Mouse (Mus musculus): Measurements from ENCODE around the gene Ncoa7. TPM values are rescaled to one million over a fixed set of nuclear protein-coding genes. Genes with fewer than 3 reads are reported as not detected.

The Ncoa7 gene
- polyA plus RNA-seq, 1 experiment: 3.7 TPM

GRCm38 (mm10) chr10:30683449-30683848 lies 119.7 kb downstream of the Ncoa7 start:
- TF ChIP-seq CTCF (IDR thresholded peaks at IDR 0.05; ENCODE audit: extremely low read depth, insufficient read depth, insufficient read length, insufficient replicate concordance) (no peak), POLR2A (IDR thresholded peaks at IDR 0.05; ENCODE audit: low read depth, low read length) (no peak)
- 98% methylated on average over 4 of the region's 4 CpGs for WGBS
- Histone ChIP-seq H3K27me3 (ENCODE audit: control insufficient read depth, insufficient read depth, low read length) (no peaks in the 10 kb centered on the region), H3K27ac (ENCODE audit: insufficient read depth, low read length) (no peak overlapping the region), H3K4me3 (ENCODE audit: extremely low read depth, insufficient read depth, insufficient read length) (no peak overlapping the region), H3K4me1 (ENCODE audit: control insufficient read depth, insufficient read depth, insufficient read length) (no peaks in the 10 kb centered on the region), H3K36me3 (ENCODE audit: control insufficient read depth, insufficient read depth, low read length) (no peaks in the 10 kb centered on the region)
- no peak for DNase-seq (ENCODE audit: low read depth in 1 of 2, low spot score in 2 of 2)

- Histone ChIP-seq H3K4me1 (ENCODE audit: control insufficient read depth, insufficient read depth, insufficient read length) (no peaks in the 10 kb centered on the region), H3K27me3 (ENCODE audit: control insufficient read depth, insufficient read depth, low read length) (no peaks in the 10 kb centered on the region), H3K36me3 (ENCODE audit: control insufficient read depth, insufficient read depth, low read length) (no peaks in the 10 kb centered on the region), H3K4me3 (ENCODE audit: extremely low read depth, insufficient read depth, insufficient read length) (no peak overlapping the region), H3K27ac (ENCODE audit: insufficient read depth, low read length) (no peak overlapping the region)
- WGBS: 96% methylated on average over 2 of the region's 2 CpGs
- TF ChIP-seq CTCF (IDR thresholded peaks at IDR 0.05; ENCODE audit: extremely low read depth, insufficient read depth, insufficient read length, insufficient replicate concordance) (no peak), POLR2A (IDR thresholded peaks at IDR 0.05; ENCODE audit: low read depth, low read length) (no peak)
- no peak for DNase-seq (ENCODE audit: low read depth in 1 of 2, low spot score in 2 of 2)
These were observed 123.4 kb downstream of the Ncoa7 start for GRCm38 (mm10) chr10:30679756-30680155.

GRCm38 (mm10) chr10:30678051-30678450 lies 125.1 kb downstream of the Ncoa7 start:
- Histone ChIP-seq H3K27ac (ENCODE audit: insufficient read depth, low read length) (no peak overlapping the region), H3K4me1 (ENCODE audit: control insufficient read depth, insufficient read depth, insufficient read length) (no peaks in the 10 kb centered on the region), H3K4me3 (ENCODE audit: extremely low read depth, insufficient read depth, insufficient read length) (no peak overlapping the region), H3K36me3 (ENCODE audit: control insufficient read depth, insufficient read depth, low read length) (no peaks in the 10 kb centered on the region), H3K27me3 (ENCODE audit: control insufficient read depth, insufficient read depth, low read length) (no peaks in the 10 kb centered on the region)
- TF ChIP-seq CTCF (IDR thresholded peaks at IDR 0.05; ENCODE audit: extremely low read depth, insufficient read depth, insufficient read length, insufficient replicate concordance): no peak
- no peak for TF ChIP-seq POLR2A (IDR thresholded peaks at IDR 0.05; ENCODE audit: low read depth, low read length)
- no peak for DNase-seq (ENCODE audit: low read depth in 1 of 2, low spot score in 2 of 2)
- WGBS: 66% methylated on average over 2 of the region's 2 CpGs

- H3K27me3 ChIP-seq (ENCODE audit: control insufficient read depth, insufficient read depth, low read length): no peaks in the 10 kb centered on the region
- H3K4me3 ChIP-seq (ENCODE audit: extremely low read depth, insufficient read depth, insufficient read length): no peak overlapping the region
- DNase-seq (ENCODE audit: low read depth in 1 of 2, low spot score in 2 of 2): no peak
- no peaks in the 10 kb centered on the region for H3K36me3 ChIP-seq (ENCODE audit: control insufficient read depth, insufficient read depth, low read length)
- 59% methylated on average over 3 of the region's 3 CpGs for WGBS
- no peak for TF ChIP-seq CTCF (IDR thresholded peaks at IDR 0.05; ENCODE audit: extremely low read depth, insufficient read depth, insufficient read length, insufficient replicate concordance)
- no peak for TF ChIP-seq POLR2A (IDR thresholded peaks at IDR 0.05; ENCODE audit: low read depth, low read length)
- no peaks in the 10 kb centered on the region for H3K4me1 ChIP-seq (ENCODE audit: control insufficient read depth, insufficient read depth, insufficient read length)
- no peak overlapping the region for H3K27ac ChIP-seq (ENCODE audit: insufficient read depth, low read length)
These were observed 128.3 kb downstream of the Ncoa7 start for GRCm38 (mm10) chr10:30674825-30675224.

- Histone ChIP-seq H3K4me3 (ENCODE audit: extremely low read depth, insufficient read depth, insufficient read length) (no peak overlapping the region), H3K27ac (ENCODE audit: insufficient read depth, low read length) (no peak overlapping the region), H3K27me3 (ENCODE audit: control insufficient read depth, insufficient read depth, low read length) (no peaks in the 10 kb centered on the region), H3K4me1 (ENCODE audit: control insufficient read depth, insufficient read depth, insufficient read length) (no peaks in the 10 kb centered on the region), H3K36me3 (ENCODE audit: control insufficient read depth, insufficient read depth, low read length) (no peaks in the 10 kb centered on the region)
- TF ChIP-seq POLR2A (IDR thresholded peaks at IDR 0.05; ENCODE audit: low read depth, low read length) (no peak), CTCF (IDR thresholded peaks at IDR 0.05; ENCODE audit: extremely low read depth, insufficient read depth, insufficient read length, insufficient replicate concordance) (no peak)
- WGBS: 88% methylated on average over 2 of the region's 2 CpGs
- no peak for DNase-seq (ENCODE audit: low read depth in 1 of 2, low spot score in 2 of 2)
These were observed 136.5 kb downstream of the Ncoa7 start for GRCm38 (mm10) chr10:30666580-30666979.

- DNase-seq (ENCODE audit: low read depth in 1 of 2, low spot score in 2 of 2): no peak
- 50% methylated on average over 6 of the region's 6 CpGs for WGBS
- Histone ChIP-seq H3K36me3 (ENCODE audit: control insufficient read depth, insufficient read depth, low read length) (no peaks in the 10 kb centered on the region), H3K4me3 (ENCODE audit: extremely low read depth, insufficient read depth, insufficient read length) (no peak overlapping the region), H3K27ac (ENCODE audit: insufficient read depth, low read length) (no peak overlapping the region), H3K27me3 (ENCODE audit: control insufficient read depth, insufficient read depth, low read length) (no peaks in the 10 kb centered on the region), H3K4me1 (ENCODE audit: control insufficient read depth, insufficient read depth, insufficient read length) (no peaks in the 10 kb centered on the region; the same call in 1 of the 2 replicates)
- TF ChIP-seq POLR2A (IDR thresholded peaks at IDR 0.05; ENCODE audit: low read depth, low read length) (no peak), CTCF (IDR thresholded peaks at IDR 0.05; ENCODE audit: extremely low read depth, insufficient read depth, insufficient read length, insufficient replicate concordance) (no peak)
These were observed 142.4 kb downstream of the Ncoa7 start for GRCm38 (mm10) chr10:30660564-30661328.

- DNase-seq (ENCODE audit: low read depth in 1 of 2, low spot score in 2 of 2): peak in 1 of 2 experiments; percentile 41
- H3K4me1 ChIP-seq (ENCODE audit: control insufficient read depth, insufficient read depth, insufficient read length): peaks cover 7% of the 10 kb centered on the region
- WGBS: 9% methylated on average over 5 of the region's 5 CpGs
- H3K36me3 ChIP-seq (ENCODE audit: control insufficient read depth, insufficient read depth, low read length): peaks cover 5% of the 10 kb centered on the region; the same call in 1 of the 2 replicates
- H3K27me3 ChIP-seq (ENCODE audit: control insufficient read depth, insufficient read depth, low read length): no peaks in the 10 kb centered on the region
- no peak for TF ChIP-seq POLR2A (IDR thresholded peaks at IDR 0.05; ENCODE audit: low read depth, low read length)
- TF ChIP-seq CTCF (IDR thresholded peaks at IDR 0.05; ENCODE audit: extremely low read depth, insufficient read depth, insufficient read length, insufficient replicate concordance): no peak
- peak overlapping the region; percentile 66 for H3K4me3 ChIP-seq (ENCODE audit: extremely low read depth, insufficient read depth, insufficient read length)
- 0 out of 2 replicates have a peak overlapping the region, but pooled peaks have one; percentile 75 for H3K27ac ChIP-seq (ENCODE audit: insufficient read depth, low read length)
These were observed 147.5 kb downstream of the Ncoa7 start for GRCm38 (mm10) chr10:30655655-30656054.

Data from spleen, adult 2 months (tissue).